Mouse (Mus musculus) CD4-positive, CD25-positive, alpha-beta regulatory T cell, adult 2 months (primary cell): ENCODE results near the gene Mast4.

ENCODE experiments used
- DNase-seq: peaks from one replicate; pipeline ENCODE4 v3.0.0-alpha.2; 2012; ENCODE audit warnings: low read depth, low spot score

Gene Mast4

DNA sequence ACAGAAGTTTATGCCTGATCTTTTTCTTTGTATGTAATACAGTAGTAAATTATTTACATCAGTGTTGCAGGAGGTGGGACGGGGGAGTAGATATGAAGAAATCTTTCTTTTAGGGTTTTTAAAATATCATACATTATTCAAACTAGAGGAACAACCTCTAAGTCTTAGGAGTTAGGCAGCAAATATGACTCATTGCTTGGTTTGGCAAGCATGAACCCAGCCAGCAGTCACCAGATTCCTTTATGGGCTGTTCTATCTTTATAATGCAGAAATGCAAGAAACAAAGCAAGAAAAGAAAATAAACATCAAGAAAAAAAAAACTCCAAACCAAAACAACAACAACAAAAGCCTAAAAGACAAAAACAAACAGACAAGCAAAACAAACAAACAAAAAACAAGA lies 344.2 kb downstream of the Mast4 start:
- no peak for DNase-seq

DNA sequence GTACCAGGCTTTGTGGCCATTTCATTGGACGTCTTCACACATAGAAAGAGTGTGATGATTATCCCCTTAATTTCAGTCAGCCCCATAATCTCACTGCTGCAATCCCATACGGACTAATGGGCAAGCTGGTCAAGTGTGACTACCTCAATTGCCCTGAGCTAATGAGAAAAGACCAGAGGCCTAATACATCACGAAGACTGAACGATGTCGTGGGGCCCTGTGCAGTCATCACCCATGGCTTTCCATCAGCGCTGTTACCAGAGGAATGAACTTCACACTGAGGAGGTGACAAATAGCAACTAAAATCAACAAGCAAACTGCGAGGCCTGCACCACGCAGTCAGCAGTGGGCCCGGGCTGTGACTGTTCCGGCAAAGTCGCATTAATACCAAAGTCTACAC lies 344.7 kb downstream of the Mast4 start:
- DNase-seq: no peak

DNA sequence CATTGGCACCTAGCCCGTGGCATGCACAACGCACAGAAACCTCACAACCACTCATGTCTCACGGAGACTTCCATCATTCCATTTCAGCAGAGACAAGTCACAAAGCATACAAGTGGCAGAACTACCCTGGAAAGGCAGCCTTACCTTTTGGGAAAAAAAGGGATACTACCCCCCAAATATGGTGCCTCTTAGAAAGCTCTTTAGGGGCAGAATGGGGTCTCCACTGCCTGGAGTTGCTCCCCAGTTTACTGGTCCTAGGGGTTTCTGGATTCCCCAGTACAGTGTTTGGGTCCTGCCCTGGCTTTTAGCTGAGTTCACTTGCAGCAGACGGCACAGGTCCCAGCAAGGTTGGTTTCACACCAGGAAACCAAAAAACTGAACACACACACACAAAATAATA lies 345.3 kb downstream of the Mast4 start:
- no peak for DNase-seq

DNA sequence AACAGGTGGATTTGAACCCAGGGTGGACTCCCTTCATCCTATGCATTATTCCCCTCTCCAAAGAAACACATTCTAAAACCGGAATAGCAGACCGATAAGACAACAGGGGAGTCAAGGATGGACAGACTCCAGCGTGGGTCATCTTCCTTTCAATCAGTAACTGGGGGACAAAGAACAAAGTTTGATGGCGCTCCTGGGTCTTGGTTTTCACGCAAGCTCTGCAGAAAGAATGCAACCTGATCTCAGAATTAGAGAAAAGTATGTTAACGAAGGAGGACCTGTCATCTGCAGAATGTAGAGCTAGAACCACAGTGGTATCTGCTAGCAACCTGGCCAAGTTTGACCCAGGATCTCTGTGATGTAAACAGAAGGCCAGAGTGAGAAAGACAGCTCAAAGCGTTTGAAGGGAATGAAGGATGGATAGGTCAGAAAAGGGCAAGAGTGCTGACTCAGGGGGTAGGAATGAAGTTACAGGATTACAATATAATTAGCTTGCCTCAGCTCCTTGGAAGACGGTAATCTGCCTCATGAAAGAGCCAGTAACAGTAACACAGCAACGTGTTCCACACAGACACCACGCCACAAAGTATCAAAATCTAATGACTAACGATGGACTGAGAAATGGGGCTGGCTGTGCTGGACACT lies 345.9 kb downstream of the Mast4 start:
- DNase-seq: no peak

DNA sequence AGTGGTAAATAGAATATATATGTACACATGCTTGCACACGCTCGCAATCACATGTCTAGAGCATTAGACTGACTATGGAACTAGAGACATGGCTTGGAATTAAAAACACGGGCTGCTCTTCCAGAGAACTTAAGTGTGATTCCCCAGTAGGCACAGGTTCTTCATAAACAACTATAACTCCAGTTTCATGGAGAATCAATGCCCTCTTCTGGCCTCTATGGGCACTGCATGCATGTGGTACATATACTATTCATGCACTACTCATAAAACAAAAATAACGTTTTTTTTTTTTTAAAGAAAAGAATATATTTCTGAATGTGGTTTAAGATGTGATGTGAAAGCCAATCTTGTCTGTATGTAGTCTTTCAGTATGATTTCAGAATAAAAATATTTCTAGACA lies 349.7 kb downstream of the Mast4 start:
- no peak for DNase-seq

DNA sequence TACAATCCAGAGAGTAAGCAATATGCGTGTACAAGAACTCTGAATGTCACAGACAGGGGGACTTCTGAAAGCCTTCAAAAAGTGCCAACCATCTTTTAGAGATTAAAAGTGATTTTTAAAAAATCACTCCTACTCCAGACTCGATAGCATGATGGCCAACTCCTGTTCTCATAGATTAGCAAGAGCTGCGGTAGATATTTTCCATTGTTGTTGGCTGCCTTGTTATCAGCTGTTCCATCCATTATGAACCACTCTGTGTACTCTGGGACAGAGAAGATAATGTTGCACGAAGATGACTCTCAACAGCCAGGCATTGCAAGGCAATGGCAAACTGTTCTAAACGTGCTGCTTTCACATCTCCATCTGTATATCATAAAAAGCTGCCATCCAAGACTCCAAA lies 360.4 kb downstream of the Mast4 start:
- DNase-seq: no peak

DNA sequence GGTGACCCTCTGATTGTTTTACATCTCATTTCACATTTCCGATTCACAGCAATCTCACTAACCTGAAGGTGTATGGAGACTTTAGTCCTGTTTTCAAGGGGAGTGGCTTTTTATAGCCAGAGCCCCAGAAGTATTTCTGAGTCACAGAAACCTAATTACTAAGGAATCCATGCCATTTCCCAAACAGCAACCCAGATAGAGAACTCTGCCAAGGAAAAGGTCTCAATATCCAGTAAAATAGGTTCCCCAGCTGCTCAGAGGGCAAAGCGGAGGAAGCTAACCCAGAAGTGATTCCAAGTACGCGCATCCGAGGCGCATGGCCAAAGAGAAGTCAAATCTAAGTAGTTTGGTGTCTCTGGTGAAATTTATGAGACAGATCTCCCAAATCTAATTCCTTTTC lies 370.8 kb downstream of the Mast4 start:
- DNase-seq: no peak

DNA sequence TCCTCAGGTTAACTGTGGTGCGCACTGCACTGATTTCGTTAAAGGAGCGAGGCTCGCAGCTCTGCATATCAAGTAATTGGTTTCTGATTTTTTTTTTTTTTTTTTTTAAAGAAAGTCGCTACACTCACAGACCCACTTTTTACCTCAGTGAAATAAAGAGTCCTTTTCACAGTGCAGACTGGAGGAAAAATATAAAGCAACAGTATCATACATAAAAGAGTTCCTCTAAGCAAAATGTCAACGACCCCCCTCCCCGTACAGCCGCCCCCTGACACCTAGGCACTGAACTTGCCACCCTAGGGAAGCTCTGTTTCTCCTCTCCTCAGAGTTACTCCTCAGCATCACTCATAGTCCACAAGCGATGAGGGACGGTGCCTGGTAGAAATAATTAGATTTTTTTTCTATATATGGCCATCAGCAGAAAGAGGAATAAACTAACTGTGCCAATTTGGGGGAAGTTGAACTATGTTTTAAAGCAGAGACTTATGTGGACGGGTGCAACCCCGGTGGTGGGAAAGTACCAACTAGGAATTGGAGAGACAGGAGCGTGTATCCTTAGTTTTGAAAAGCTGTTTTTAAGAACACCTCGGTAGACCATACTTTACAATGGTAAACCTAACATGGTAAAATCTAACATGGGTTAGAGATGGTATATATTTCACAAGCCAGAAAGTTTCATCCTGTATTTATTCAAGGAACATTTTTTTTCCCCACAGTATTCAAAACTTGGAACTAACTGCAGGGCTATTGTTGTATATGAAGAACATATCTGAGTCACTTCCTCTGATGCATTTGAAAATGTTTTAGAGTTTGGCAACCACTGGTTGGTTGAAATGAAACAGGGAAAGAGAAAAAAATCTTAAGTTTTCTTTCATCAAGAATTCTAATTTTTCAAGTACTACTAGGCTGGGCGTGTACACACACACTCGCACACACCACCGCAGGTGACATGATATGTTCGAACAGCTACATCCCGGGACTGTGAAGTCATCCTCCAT lies 375.7 kb downstream of the Mast4 start:
- no peak for DNase-seq

DNA sequence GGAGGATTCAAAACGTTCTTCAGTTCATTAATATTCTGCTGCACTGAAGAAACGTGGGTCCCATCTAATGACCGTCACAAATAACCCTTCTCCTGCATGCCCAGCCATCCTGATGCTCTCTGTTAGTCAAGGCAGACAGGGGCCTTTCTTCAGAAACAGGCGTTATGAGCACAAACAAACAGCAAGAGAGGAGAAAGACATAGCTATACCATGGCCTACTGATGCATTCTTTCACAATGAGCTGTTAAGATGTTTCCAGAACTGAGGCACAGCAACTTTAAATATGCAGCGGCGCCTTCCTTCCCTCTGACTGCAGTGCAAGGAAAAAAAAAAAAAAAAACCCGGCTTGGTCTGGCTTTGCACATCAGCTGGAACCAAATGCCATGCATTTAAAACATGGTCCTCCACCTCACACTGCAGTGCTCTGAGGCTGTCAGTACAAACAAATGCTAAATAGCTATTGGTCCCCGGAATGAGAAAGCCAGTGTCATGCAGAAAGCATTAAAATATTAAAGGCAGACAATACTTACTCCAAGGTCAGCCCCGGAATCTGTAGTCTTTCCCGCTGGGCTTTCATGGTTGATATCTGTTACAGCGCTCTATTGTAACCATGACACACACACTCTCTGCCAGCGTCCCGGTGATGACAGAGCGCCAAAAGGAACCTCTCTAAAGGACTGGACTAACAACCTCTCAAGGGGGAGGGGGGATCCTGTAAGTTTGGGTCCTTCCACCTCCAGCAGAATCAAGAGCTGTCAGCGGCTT lies 376.6 kb downstream of the Mast4 start:
- DNase-seq: no peak

DNA sequence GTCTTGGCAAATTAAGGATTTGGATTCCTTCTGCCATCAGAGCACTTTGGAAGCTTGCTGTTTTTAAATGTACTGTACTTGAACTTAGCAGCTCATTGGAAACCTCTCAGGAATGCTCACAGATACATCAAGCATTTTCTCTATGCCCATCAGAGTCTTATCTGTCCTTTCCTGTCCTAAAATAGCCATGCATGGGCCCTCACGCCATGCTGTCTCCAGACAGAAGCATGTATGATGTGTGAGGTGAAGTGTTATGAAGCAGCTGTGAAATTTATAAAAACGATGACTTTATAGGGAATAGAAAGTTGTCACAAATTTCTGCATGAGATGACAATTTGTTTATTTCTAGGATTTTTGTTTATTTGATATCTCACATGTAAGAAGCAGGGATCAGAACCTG lies 378.8 kb downstream of the Mast4 start:
- no peak for DNase-seq

DNA sequence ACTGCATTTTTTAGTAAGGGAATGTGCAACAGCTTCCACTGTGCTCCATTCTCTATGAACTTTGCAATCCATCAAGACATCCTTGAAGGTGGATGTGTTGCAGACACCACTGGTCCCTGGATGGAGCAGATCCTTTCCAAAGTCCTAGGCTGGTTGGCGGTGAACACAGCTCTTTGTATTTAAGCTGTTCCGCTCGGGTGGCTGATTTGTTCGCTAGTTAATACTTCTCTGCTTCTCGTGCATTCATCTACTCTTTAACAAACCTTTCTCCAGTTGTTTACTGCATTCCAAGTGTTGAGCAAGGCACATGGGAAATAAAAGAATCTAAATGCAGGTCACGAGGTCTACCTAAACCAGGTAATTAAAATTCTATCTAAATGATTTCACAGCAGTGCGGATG lies 384.5 kb downstream of the Mast4 start:
- DNase-seq: no peak

DNA sequence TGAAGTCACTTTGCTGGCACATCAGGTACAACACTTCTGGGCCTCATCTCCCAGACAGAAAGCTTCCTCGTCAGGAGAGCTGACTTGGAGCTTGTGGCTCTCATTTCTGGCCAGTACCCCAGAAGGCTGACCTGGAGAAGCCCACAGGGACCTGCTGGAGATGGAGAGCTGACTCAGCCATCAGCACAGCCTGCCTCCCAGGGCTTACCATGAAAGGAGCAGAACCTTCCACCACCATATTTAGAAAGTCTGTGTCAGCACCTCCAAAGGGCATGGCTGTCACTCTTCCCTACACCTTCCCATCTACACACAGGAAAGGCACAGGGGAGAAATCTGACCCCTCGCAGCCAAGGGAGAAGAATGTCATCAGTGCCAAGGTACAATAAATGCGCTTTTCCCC lies 385.3 kb downstream of the Mast4 start:
- DNase-seq: no peak

DNA sequence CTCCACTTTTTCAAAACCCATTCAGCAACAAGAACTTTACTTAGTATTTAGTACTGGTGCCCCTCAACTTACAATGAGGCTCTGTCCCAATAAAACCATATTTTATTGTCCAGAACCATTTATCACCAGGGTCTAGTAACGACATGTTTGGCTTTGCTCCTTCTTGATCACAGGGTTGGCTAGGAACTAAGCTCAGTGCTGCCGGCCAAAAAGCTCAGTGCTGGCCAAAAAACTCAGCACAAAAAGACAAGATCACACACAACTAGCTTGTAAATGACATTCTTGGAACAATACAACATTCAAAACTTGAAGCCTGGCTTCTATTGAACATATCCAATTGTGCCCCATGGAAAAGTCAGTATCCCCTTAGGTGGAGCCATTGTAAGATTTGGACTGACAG lies 386.8 kb downstream of the Mast4 start:
- DNase-seq: no peak

DNA sequence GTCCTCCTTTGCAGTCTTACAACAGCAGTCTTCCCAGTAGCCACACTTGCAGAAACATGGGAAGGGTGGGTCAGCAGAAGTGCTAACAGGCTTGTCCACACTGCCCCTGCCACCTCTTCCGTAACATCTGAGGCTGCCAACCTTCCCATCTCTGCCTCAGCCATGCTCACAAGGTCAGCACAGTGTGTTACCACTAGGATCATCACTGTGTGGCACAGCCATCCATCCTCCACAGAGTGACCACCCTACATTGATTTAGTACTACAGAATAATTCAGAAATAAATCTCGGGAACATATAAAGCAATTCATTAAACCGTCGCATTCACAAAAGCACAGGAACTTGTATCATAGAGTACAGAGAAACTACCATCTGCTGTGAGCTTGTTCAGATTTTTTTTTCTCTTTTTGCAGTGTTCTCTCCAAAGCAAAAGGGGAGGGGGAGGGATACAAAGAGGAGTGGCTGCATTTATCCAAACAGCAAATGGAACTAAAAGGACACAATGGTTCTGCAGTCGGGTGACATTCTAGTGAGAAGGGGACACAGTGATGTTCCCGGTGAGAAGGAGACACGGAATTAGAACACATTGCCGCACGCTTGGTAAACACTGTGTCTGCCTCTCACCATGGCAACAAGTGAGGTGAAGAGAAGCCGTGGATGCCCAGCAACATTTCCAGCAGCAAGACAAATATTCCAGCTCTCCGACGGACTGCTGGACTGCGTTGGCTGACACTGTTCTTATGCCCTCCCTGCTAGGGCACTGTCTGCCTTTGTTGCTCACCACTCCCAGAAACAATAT lies 388.1 kb downstream of the Mast4 start:
- DNase-seq: no peak

DNA sequence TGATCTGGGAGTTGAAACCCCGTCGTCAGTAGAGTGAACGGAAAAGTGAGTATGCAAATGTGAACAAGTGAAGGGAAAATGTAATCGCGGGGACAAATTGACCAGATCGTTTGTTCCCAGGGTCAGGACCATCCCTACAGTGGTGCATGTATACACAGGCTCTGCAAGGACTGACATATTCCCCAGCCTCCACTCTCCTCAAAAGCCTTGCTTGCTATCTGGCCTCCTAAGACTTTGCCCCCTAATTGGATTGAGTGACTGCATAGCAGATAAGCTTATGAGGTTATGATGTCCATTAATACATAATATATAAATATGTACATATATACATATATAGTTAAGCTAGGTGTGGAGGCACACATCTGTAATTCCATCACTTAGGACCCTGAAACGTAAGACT lies 388.8 kb downstream of the Mast4 start:
- no peak for DNase-seq

DNA sequence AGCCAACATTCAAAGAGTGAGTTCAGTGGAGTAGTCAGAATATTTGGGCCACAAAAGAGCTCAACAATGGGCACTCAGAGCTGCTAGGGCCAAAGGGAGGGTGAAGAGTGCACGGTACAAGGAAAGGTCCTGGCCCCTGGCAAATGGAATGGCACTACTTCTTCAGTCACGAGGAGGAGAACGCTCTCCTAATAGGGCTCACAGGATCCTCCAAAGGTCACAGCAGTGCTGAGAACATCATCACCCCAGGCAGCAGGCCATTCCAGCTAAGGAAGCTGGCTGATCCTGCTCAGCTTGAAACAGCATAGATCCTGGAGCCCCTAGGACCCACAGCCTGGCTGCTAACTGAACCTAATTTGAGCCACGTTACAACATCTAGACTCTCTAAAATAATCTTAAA lies 389.8 kb downstream of the Mast4 start:
- no peak for DNase-seq

DNA sequence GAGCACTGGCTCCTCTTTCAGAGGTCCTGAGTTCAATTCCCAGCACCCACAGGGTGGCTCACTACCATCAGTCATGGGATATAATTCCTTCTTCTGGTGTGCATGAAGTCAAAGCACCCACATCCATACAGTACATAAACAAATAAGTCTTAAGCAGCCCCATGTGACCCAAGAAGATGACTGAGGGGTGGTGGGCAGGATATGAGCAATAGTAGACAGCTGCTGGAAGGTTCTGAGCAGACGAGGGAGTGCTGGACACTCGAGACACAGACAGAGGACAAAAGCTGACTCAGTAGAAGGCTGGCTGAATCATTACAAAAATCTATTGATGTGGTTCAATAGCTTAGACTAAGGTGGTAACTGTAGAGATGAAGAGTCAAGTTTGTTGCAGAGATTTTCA lies 391.7 kb downstream of the Mast4 start:
- no peak for DNase-seq

DNA sequence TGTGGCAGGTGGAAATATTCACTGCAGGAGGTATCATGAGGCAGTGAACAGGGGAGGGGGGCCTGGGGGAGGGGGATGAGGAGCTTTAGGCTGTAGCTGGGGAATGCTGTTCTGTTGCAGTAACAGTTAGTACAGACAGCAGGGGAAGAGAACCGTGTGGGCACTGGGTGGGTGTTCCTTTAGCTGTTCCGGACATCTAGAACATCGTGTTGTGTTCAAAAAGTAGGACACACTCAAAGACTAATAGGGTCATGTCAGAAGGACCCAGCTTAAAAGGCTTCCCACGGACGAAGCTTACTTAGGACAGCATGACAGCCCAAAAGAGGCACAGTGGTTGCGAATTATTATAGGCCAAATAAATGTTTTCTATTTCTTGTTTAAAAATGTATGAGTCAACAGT lies 393.8 kb downstream of the Mast4 start:
- DNase-seq: no peak

DNA sequence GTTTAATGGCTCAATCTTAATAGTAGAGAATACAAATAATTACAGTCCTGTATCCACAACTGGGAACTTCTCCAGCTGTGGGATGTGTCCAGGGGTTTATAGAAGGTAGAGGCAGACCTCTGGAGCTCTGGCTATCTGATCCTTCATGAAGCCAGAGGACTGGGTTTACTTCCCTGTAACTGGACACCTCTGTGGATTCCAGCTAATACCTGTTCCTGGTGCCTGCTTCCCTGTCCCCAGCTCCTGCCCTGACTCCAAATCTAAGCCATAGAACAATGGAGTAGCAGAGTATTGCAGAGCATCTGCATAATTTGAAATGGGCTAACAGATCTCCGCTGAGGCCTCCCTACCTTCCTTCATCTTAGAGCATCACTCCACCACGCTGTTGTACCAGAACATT lies 398.1 kb downstream of the Mast4 start:
- no peak for DNase-seq

DNA sequence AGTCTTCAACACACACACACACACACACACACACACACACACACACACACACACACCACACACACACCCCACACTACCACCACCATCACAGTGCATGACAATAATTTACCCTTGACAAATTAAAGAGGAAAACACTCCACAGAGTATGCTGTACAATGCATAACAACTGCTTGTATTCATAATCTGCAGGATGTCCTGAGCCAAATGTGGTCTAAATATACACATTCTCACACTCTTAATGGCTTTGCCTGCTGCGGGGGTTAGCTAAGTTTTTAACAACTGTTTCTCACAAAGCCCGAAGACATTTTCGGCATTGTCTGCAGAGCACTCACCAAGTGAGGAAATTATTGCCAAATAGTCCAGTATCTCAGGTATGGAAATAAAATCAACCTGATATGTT lies 398.5 kb downstream of the Mast4 start:
- no peak for DNase-seq

DNA sequence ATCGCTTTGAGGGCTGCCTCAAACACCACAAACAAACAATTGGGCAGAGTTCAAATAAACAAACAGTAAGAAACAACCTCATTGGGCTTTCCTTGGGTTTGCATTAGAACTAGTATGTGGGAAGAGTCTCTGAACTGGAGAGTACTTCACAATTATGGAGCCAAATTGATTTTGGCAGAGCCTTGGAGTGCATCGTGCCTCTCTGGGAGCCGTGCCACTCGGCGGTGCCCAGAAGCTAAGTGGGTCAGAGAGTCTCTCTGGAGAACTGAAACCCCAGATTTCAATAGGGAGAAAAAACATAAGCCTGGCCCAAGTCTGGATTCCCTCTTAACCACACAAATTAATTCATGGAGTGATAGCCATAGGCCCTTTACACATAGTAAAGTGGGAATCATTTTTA lies 400.6 kb downstream of the Mast4 start:
- DNase-seq: no peak

DNA sequence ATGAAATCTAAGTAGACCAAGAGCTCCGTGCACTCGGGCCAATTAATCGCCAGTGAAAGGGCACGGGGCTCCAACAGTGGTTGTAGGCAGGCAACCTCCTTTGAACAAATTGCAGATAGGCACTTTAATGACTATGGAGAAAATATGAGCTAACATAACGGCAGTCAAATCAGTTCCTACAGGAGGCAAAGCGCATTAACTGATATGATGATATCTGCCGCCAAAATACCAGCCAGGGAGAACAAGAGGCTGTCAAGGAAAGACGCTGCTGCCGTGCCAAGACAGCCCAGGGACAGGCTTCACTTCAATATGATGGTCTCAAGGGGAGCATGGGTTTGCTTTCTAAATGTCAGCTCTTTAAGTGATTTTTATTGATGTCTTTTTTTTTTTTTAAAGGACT lies 401.9 kb downstream of the Mast4 start:
- DNase-seq: no peak
